Mouse (Mus musculus): Measurements from ENCODE around the gene Ugt1a7c.

Gene Ugt1a7c

GRCm38 (mm10) chr1:88264237-88264868 lies 169.5 kb downstream of the Ugt1a7c start:
- no peak for DNase-seq

- no peak for DNase-seq
Observed at GRCm38 (mm10) chr1:88264869-88265240, 170.0 kb downstream of the Ugt1a7c start.

GRCm38 (mm10) chr1:88266123-88266522 lies 171.3 kb downstream of the Ugt1a7c start:
- DNase-seq, result no peak

- DNase-seq, result no peak
Observed at GRCm38 (mm10) chr1:88267489-88267888, 172.6 kb downstream of the Ugt1a7c start.

- no peak for DNase-seq
Observed at GRCm38 (mm10) chr1:88268070-88268469, 173.2 kb downstream of the Ugt1a7c start.
